Mouse (Mus musculus): ENCODE measurements at regions not wholly inside any gene's neighbourhood (a gene's known extent, or its start where the extent isn't known, plus 50 kb on each side); places are given as distances from the start of the nearest gene placed in this dataset.

DNA sequence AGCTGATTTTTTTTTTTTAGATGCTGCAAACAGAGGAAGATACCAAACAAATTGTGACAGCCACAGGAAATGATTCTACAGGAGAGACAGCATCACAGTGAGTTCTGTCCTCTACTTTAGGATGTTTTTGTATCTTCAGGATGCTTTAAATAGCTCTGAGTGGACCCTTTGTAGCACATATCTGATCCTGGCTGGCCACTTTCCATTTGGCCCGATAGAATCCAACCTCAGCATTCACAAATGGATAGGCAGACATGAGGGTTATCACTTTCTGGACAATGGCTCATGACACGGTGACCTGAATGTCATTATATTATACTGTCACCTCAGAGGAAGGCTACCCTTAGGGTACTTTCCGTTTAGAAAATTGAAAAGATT is 379.3 kb downstream of the Gm10295 start:
- no peak for DNase-seq

GRCm38 (mm10) chr7:70971323-70972022 is 379.8 kb downstream of the Gm10295 start:
- DNase-seq, result no peak

- no peak for DNase-seq
Observed at GRCm38 (mm10) chr7:70952318-70952959, 398.8 kb downstream of the Gm10295 start.

- DNase-seq, result no peak
Observed at GRCm38 (mm10) chr7:70948281-70948680, 403.0 kb downstream of the Gm10295 start.

- no peak for DNase-seq
Observed at GRCm38 (mm10) chr7:70946260-70946659, 405.0 kb downstream of the Gm10295 start.

DNA sequence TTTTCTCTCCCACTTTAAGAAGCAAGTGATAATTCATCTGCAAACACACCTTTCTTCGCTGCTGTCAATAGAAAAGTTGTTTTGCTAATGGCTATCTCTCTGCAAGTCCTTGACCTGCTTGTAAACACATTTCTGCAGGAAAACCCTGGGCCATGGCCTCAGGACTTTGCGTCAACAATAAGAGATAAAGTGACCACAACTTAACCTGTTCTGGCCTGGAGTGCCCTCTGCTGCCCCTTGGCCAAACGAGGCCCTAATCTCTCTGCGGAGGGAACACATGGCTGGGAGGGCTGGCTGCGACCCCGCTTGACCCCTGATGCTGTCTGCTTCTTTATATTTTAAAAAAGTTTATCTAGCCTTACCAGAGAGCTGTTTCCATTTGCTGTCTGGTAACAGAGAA is 420.4 kb downstream of the Gm10295 start:
- DNase-seq, result no peak

GRCm38 (mm10) chr7:70929935-70930334 is 421.4 kb downstream of the Gm10295 start:
- DNase-seq, result no peak

DNA sequence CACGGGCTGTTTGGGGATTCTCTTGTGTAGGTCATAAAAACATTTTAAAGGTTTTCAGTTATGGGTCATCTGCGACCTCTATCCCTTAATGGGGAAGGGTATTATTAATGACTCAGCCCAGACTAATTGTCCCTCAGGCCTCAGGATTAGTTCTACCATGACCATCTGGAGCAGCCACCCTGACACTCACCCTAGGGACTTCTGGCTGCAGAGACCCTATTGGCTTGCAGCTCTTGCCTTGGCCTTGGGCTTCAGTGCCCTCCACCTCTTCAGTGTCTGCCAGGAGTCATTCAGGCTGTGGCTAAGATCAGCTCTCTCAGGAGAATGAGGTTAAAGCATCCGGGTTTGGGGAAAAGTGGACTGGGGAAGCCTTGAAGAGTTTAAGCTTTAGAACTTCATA is 423.3 kb downstream of the Gm10295 start:
- no peak for DNase-seq

DNA sequence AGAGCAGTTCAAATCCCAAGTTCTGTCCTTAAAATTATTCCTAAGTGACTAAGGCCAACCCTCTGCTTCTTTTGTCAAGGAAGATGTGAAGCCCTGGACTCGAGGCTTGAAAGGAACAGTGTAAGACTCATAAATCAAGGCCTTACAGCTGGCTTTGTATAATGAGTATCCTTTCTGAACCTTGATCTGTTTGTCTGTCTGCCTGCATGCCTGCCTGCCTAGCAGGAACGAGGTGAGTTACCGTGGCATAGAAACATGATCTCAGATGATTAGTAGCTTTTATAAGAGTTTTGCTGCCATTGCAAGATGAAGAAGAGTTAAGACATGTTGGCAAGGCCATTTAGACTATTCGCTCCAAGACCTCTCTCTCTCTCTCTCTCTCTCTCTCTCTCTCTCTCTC is 434.3 kb downstream of the Gm10295 start:
- no peak for DNase-seq

DNA sequence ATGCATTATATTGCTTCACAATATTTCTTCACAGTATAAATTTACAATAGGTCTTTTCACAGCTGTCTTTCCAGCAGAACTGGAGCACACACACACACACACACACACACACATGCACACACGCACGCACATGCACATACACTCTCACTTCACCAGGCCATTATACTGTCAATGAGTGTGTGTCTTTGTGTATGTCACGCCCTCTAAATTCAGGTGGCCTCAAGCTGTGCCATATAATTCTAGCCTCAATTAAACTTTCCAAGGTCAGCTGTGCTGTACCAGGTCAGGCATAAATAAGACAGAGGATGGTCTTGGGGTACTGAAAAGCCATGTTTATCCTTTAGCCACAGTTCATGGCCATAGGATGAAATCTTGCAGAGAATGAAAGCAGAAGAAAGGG is 442.4 kb downstream of the Gm10295 start:
- no peak for DNase-seq

DNA sequence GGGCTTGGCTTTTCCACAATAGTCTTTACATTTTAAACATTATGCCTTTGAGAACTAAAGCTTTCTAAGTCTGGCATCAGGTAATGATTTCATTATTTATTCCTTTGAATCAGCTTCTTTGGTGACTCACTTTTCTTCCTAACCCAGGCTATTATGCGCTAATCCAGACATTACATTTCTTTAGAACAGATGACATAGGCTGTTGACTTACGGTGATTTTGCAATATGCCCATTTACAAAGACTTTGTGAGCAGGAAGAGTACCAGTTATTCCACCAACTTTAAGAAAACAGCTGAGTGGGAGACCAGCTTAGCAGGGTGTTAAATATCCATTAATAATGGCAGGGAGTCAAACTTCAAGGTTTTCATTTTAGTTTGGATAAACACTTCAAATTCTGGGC is 459.6 kb downstream of the Gm10295 start:
- no peak for DNase-seq

- no peak for DNase-seq
Observed at GRCm38 (mm10) chr7:70880496-70880895, 470.8 kb downstream of the Gm10295 start.

DNA sequence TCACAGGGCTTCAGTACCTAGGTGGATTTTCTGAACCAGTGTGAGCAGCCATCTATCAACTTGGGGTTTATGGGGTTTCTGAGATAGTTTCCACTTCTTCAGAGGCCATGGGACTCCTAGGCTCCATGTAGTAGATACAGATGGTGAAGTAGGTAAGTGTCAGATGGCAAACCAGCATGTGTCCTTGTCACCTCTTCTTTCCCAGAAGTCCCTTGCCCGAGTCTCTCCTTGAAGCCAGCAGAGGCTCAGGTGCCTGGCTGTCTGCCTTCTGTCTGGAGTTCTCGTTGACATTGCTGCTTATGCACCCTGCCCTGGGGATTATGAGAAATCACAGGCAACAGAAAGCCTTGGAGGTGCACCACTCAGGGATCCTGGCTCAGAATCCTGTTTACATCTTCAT is 476.9 kb downstream of the Gm10295 start:
- DNase-seq, result no peak

DNA sequence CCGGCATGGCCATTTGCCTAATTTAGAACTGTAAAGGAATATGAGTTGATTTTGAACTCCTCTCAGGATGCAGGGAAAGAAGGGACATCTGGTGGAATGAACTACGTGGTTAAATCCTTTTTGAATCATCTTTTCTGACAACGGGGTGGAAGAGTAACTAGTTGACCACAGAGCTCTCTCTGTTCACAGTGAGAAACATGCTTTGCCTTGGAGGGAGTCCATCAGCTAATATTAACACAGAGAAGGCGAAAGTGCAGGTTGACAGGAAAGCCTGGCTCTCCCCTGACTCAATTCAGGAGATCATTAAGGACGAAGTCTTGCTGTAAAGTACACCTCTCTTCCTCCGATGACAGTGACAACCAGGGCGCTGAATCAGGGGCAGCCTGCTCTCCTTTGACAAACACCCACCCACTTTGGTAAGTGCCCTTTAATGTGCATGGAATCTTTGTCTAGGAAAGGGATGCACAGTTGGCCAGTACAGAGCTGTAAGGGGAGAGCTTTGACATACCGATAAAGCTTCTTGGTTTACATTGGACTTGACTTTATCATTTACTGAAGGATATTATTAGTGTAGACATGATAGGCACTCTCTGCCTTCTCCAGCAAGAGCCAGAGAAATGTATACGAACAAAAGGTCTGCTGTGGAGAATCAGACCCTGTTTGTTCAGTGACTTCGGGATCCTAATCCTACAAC is 480.3 kb downstream of the Gm10295 start:
- DNase-seq, result no peak

DNA sequence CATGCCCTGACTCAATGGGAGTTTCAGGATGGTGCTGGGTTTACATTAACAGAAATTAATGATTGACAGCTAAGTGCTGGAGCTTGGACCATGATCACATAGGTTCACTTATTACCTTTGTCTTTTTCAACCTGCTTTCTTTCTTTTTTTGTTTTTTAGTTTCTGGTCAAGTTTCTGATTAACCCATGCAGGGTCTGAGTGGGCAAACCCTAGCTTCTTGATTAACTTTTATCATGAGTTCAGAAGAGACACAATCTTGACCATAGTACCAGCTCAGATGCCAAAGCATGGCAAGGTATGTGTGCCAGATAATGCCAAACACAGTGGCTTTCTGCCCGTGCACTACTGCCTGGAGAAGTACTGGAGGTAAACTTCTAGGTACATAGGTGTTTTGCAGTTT is 482.2 kb downstream of the Gm10295 start:
- no peak for DNase-seq

DNA sequence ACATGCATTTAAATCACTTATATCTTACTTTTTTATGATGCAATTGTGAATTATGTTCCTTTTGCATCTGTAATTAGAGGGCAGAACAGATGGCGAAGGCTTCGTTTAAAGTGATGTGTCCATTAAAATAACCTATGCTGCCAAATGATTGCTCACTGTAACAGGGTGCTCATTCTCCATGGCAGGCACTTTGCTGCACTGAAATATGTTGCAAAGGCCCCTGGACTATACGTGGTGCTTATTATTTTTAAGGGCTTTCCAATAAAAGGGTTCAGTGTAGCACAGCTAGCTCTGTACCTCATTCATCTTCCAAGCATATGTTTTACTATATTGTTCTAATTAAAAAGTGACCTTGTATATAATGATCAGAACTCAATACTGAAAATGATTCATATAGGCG is 491.3 kb downstream of the Gm10295 start:
- DNase-seq, result no peak

GRCm38 (mm10) chr7:70850726-70851125 is 484.2 kb upstream of the Nr2f2 start:
- no peak for DNase-seq

GRCm38 (mm10) chr7:70848016-70848776 is 481.7 kb upstream of the Nr2f2 start:
- no peak for DNase-seq

- no peak for DNase-seq
Observed at GRCm38 (mm10) chr7:70847450-70847993, 481.0 kb upstream of the Nr2f2 start.

DNA sequence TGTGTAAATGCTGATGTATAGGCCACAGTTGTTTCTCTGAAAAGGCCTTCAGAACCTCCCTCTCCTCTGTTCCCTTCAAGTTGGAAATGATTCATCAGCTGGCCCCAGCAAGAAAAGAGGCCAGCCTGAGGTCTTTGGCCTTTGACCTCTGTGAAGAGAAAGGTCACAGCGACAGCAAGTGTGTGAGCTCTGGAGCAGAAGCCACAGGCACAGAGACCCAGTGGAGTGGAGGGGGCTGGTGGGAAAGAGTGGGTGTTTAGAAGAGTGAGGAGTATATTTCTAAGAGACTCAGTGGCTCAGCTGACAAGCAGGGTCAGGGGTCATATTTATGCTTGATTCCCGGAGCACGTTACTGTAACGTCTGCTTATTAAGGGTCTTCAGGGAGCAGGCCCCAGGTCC is 479.5 kb upstream of the Nr2f2 start:
- DNase-seq, result no peak

DNA sequence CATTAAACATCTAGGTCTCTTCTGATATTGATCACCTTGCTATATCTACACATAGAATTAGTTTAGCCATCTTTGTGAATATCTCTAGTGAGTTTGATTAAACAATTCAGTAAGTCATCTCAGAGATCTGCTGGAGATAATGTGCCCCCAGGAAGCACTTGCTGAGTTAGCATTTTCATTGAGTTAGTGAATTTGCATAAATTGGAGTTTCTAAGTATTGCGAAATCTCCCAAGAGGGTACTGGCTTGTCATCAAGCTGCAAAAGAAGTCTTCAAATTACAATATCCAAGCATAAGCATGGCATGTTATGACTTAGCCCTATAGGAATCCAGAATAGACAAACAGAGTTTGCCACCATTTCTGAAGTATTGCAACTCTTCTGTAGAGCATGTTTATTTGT is 473.6 kb upstream of the Nr2f2 start:
- no peak for DNase-seq

- DNase-seq, result no peak
Observed at GRCm38 (mm10) chr7:70839190-70839589, 472.7 kb upstream of the Nr2f2 start.

All from gastrocnemius, postnatal 25 days (tissue).